Mouse (Mus musculus) forebrain, embryonic 10.5 days (tissue): ENCODE measurements at regions not wholly inside any gene's neighbourhood (a gene's known extent, or its start where the extent isn't known, plus 50 kb on each side); places are given as distances from the start of the nearest gene placed in this dataset.
A peak's percentile ranks its signal among the peaks of the same experiment; 100 is the strongest.
"Not testable (repeated sequence)": the region's sequence is repeated elsewhere in the genome, so short reads cannot be mapped to it uniquely, and the experiment has no call there.

Experiments used
- DNase-seq: peaks from one replicate; pipeline ENCODE4 v3.0.0-alpha.2; 2017; ENCODE audit warnings: low spot score; ENCODE audit errors: extremely low spot score
- H3K27ac ChIP-seq: fragments of 300-500 bp; sonication (generic); 2 replicates; pipeline ENCODE4 v1.5.1; 2016; ENCODE audit warnings: mild to moderate bottlenecking
- H3K27me3 ChIP-seq: fragments of 300-500 bp; sonication (generic); 2 replicates; pipeline ENCODE4 v1.6.1; 2016; ENCODE audit warnings: mild to moderate bottlenecking; ENCODE audit not compliant: poor library complexity, severe bottlenecking
- H3K36me3 ChIP-seq: fragments of 300-500 bp; sonication (generic); replicated peaks from 2 replicates; pipeline ENCODE4 v1.6.1; 2016; ENCODE audit warnings: mild to moderate bottlenecking, moderate library complexity
- H3K4me1 ChIP-seq: fragments of 300-500 bp; sonication (generic); 2 replicates; pipeline ENCODE4 v1.6.1; 2016
- H3K4me3 ChIP-seq: fragments of 300-500 bp; sonication (generic); 2 replicates; pipeline ENCODE4 v1.5.1; 2016; ENCODE audit warnings: mild to moderate bottlenecking, moderate library complexity
- H3K9me3 ChIP-seq: fragments of 300-500 bp; sonication (generic); 2 replicates; pipeline ENCODE4 v1.6.1; 2016; ENCODE audit warnings: mild to moderate bottlenecking, moderate library complexity
- WGBS: fragments of 180-500 bp; shearing (Covaris S2); methylation state at CpG from one replicate; pipeline ENCODE4 v1.1.7; 2016; 5-methylcytosine and 5-hydroxymethylcytosine counted together

- Histone ChIP-seq H3K9me3 (peaks cover 5% of the 10 kb centered on the region; the same call in 1 of the 2 replicates), H3K4me1 (0 out of 2 replicates have a peak, but pooled peaks cover 3% of the 10 kb centered on the region), H3K36me3 (no peaks in the 10 kb centered on the region), H3K27me3 (no peaks in the 10 kb centered on the region), H3K4me3 (no peak overlapping the region), H3K27ac (0 out of 2 replicates have a peak overlapping the region, but pooled peaks have one; percentile 48)
- no peak for DNase-seq
- 72% methylated on average over 9 of the region's 9 CpGs for WGBS
Measured at GRCm38 (mm10) chr17:31753113-31753858, 75.7 kb downstream of the Cryaa start.

GRCm38 (mm10) chr17:31753859-31754229 is 76.2 kb downstream of the Cryaa start:
- DNase-seq: no peak
- Histone ChIP-seq H3K36me3 (no peaks in the 10 kb centered on the region), H3K4me3 (no peak overlapping the region), H3K27me3 (no peaks in the 10 kb centered on the region), H3K4me1 (0 out of 2 replicates have a peak, but pooled peaks cover 3% of the 10 kb centered on the region), H3K9me3 (peaks cover 5% of the 10 kb centered on the region; the same call in 1 of the 2 replicates), H3K27ac (0 out of 2 replicates have a peak overlapping the region, but pooled peaks have one; percentile 48)
- WGBS: 55% methylated on average over 4 of the region's 4 CpGs

DNA sequence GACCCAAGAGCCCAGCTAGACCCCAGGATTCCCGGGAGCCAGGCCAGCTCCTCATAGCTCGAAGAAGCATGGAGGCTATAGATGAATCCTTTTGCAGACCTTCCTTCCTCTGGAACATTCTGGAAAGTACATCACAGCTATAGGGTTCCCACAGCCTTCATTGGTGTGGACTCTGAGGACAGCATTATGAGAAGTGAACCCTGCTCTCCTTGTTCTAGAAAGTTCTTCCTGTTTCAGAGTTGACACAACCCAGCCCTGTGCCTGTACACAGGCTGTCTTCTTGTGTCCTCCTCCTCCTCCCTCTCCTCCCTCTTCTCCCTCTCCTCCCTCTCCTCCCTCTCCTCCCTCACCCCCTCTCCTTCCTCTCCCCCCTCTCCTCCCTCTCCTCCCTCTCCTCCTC is 82.9 kb downstream of the Cryaa start:
- 96% methylated on average over 2 of the region's 2 CpGs for WGBS
- DNase-seq: no peak

GRCm38 (mm10) chr17:31763078-31763477 is 85.5 kb downstream of the Cryaa start:
- no peak for DNase-seq
- WGBS: 59% methylated on average over 5 of the region's 5 CpGs
- H3K27ac ChIP-seq: no peak overlapping the region
- peaks cover 11% of the 10 kb centered on the region for H3K4me1 ChIP-seq
- H3K36me3 ChIP-seq: no peaks in the 10 kb centered on the region
- H3K9me3 ChIP-seq: 0 out of 2 replicates have a peak, but pooled peaks cover 3% of the 10 kb centered on the region
- no peak overlapping the region for H3K4me3 ChIP-seq
- H3K27me3 ChIP-seq: peaks cover 5% of the 10 kb centered on the region

More for the DNA sequence above, 82.9 kb downstream of the Cryaa start:
- H3K36me3 ChIP-seq: no peaks in the 10 kb centered on the region
- no peaks in the 10 kb centered on the region for H3K27me3 ChIP-seq
- peaks cover 8% of the 10 kb centered on the region; the same call in 1 of the 2 replicates for H3K9me3 ChIP-seq
- no peak overlapping the region for H3K27ac ChIP-seq
- H3K4me3 ChIP-seq: no peak overlapping the region
- no peaks in the 10 kb centered on the region for H3K4me1 ChIP-seq

- H3K4me3 ChIP-seq: peak overlapping the region; percentile 13; the same call in 1 of the 2 replicates
- peak overlapping the region; percentile 78 for H3K27ac ChIP-seq
- H3K4me1 ChIP-seq: peaks cover 17% of the 10 kb centered on the region
- peak; percentile 47 for DNase-seq
- H3K27me3 ChIP-seq: peaks cover 5% of the 10 kb centered on the region
- peaks cover 7% of the 10 kb centered on the region; the same call in 1 of the 2 replicates for H3K9me3 ChIP-seq
- WGBS: 48% methylated on average over 25 of the region's 25 CpGs
- no peaks in the 10 kb centered on the region for H3K36me3 ChIP-seq
Measured at GRCm38 (mm10) chr17:31766779-31767697, 88.6 kb downstream of the Sik1 start.

DNA sequence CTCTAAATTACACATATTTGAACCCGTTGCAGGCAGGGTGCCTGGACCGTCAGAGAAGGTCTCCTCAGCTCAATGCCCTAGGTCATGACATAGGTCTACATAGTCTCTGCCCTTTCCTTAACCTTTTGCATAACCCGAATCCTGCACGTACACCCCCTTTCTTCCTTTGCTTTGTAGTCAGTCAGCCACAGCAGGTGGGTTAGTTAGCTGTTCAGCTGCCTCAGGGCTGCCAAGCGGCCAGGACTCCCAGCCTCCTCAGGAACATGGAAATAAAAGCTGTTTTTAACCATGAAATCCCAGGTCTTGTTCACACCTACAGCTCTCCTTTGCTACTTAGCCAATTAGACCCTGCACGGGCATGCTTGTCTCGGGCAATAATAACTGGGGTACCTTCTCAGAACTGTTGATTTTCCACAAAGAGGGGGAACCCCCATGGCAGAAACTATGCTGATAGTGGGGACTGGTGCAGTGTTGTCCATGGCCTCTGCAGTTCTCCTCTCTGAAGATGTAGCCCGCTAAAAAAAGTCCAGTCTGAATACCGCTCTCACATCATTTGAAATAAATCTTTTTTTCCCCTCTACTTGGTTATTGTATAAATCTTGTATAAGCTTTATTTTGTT is 83.3 kb downstream of the Sik1 start:
- DNase-seq: no peak

GRCm38 (mm10) chr17:31773882-31774281 is 81.7 kb downstream of the Sik1 start:
- H3K27me3 ChIP-seq, DNase-seq, H3K4me3 ChIP-seq, H3K36me3 ChIP-seq, H3K9me3 ChIP-seq, H3K27ac ChIP-seq: not testable (repeated sequence)
- peaks cover 30% of the 10 kb centered on the region for H3K4me1 ChIP-seq

More for the DNA sequence above, 83.3 kb downstream of the Sik1 start:
- H3K4me3 ChIP-seq: no peak overlapping the region
- 60% methylated on average over 9 of the region's 9 CpGs for WGBS
- peaks cover 22% of the 10 kb centered on the region for H3K4me1 ChIP-seq
- H3K9me3 ChIP-seq: peaks cover 6% of the 10 kb centered on the region; the same call in 1 of the 2 replicates
- H3K36me3 ChIP-seq: no peaks in the 10 kb centered on the region
- no peaks in the 10 kb centered on the region for H3K27me3 ChIP-seq
- H3K27ac ChIP-seq: no peak overlapping the region

DNA sequence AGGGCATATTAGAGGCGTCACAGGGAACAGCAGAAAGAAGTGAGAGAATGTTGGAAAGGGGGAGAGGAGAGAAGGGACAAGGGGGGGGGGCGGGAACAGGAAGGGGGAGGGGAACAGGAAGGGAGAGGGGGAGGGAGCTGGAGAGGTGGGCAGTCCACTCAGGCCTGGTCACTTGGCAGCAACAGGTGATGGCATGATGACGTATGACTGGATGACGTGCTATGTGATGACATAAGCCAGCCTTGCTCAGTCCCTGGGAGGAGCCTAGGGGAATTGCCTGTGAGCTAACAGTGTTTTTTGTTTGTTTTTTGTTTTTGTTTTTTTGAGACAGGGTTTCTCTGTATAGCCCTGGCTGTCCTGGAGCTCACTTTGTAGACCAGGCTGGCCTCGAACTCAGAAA is 80.6 kb downstream of the Sik1 start:
- Histone ChIP-seq H3K4me3 (no peak overlapping the region), H3K36me3 (no peaks in the 10 kb centered on the region), H3K27me3 (no peaks in the 10 kb centered on the region), H3K9me3 (peaks cover 6% of the 10 kb centered on the region; the same call in 1 of the 2 replicates), H3K27ac (no peak overlapping the region), H3K4me1 (peaks cover 33% of the 10 kb centered on the region)
- no peak for DNase-seq
- 89% methylated on average over 4 of the region's 5 CpGs for WGBS

DNA sequence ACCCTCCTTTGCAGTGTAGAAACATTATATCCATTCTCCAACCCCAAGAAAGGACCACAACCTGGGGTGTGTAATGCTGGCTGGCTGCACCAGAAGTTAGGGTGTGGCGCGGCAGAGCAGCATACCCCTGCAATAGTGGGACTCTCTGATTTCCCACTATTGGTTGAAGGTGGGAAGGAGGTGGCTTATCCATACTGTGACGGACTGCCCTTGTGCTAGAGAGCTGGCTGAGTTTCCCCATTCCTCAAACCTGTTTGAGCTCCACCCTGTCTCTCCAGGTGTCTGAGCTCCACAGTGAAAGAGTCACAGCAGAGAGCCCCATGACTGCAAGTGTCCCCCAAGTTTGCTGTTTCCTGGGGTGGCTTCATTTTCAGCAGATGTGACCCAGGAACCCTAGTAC is 79.6 kb downstream of the Sik1 start:
- no peak overlapping the region for H3K27ac ChIP-seq
- 94% methylated on average over 3 of the region's 3 CpGs for WGBS
- peaks cover 3% of the 10 kb centered on the region; the same call in 1 of the 2 replicates for H3K9me3 ChIP-seq
- H3K36me3 ChIP-seq: no peaks in the 10 kb centered on the region
- H3K4me3 ChIP-seq: no peak overlapping the region
- peaks cover 33% of the 10 kb centered on the region for H3K4me1 ChIP-seq
- no peak for DNase-seq
- H3K27me3 ChIP-seq: no peaks in the 10 kb centered on the region

DNA sequence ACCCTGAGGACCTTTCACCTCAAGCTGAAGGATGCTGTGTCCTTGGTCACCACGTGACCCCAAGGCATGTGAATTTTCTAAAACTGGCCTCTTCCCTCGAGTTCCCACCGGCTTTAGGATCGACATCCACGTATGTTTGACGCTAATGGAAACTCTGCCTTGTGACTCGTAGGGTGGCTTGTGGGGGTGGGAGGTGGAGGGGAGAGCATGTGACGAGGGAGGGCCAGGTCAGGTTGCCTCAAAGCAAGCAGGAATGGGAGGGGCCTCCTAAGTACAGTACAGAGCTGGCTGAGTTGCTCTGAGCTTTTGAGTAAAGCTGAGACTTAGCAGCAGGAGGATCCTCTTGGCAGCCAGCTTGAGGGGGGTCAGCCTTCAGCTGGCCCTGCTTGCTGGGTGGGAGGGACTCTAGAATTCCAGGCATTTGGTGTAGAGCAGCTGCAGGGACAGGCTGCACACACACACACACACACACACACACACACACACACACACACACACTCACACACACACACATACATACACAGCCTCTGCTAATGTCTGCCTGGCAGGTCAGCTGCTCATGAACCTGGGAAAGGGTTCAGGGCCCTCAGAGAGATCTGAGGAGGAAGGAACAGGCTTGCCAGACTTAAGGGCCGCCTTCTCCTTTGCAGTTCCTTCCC is 78.5 kb downstream of the Sik1 start:
- peak overlapping the region; percentile 51 for H3K27ac ChIP-seq
- H3K9me3 ChIP-seq: peaks cover 3% of the 10 kb centered on the region; the same call in 1 of the 2 replicates
- no peaks in the 10 kb centered on the region for H3K27me3 ChIP-seq
- H3K4me1 ChIP-seq: peaks cover 27% of the 10 kb centered on the region
- no peaks in the 10 kb centered on the region for H3K36me3 ChIP-seq
- no peak overlapping the region for H3K4me3 ChIP-seq
- 62% methylated on average over 9 of the region's 9 CpGs for WGBS
- DNase-seq: no peak

DNA sequence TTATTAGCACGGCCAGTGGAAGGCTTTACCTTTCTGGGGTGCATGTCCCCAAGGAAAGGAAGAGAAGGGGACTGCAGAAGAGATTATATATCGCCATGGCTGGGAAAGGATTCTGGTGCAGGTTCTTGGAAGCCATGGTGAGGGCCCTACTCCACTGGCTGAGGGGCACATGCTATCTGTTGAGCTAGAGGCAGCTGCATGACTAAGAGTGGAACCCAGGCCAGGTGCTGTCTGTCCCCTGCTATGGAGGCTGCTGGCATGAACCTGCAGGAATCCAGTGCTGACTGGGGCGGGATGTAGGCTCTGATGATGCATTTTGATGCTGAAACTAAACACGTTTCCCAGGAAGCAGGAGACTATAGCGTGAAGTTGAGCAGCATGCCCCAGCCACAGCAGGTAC is 77.9 kb downstream of the Sik1 start:
- no peak for DNase-seq

DNA sequence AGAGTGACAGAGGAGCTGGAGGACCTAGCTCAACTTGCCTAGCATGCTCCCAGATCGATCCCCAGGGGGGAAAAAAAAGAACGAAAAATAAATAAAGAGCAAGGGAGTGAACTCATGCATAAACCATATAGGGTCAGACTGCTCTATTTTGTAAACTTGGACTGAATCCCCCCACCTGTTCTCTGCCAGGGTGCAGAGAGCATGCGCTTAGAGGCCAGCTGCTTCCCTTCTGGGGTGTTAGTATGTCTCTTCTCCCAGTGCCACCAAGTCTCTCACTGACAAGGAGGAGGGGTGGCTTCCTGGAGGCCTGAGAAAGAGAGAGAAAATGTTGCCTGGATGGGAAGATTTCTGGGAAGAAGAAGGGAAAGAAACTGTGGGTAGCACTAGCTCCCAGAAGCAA is 76.1 kb downstream of the Sik1 start:
- no peak overlapping the region for H3K27ac ChIP-seq
- H3K9me3 ChIP-seq: no peaks in the 10 kb centered on the region
- WGBS: 83% methylated on average over 3 of the region's 3 CpGs
- no peak for DNase-seq
- H3K36me3 ChIP-seq: no peaks in the 10 kb centered on the region
- H3K4me3 ChIP-seq: no peak overlapping the region
- H3K27me3 ChIP-seq: no peaks in the 10 kb centered on the region
- H3K4me1 ChIP-seq: peaks cover 20% of the 10 kb centered on the region

More for the DNA sequence above, 77.9 kb downstream of the Sik1 start:
- H3K4me1 ChIP-seq: peaks cover 22% of the 10 kb centered on the region
- peaks cover 3% of the 10 kb centered on the region; the same call in 1 of the 2 replicates for H3K9me3 ChIP-seq
- 79% methylated on average over 5 of the region's 5 CpGs for WGBS
- H3K4me3 ChIP-seq: no peak overlapping the region
- no peaks in the 10 kb centered on the region for H3K36me3 ChIP-seq
- peak overlapping the region; percentile 51 for H3K27ac ChIP-seq
- no peaks in the 10 kb centered on the region for H3K27me3 ChIP-seq
